Mouse (Mus musculus) kidney, postnatal 25 days (tissue): ENCODE results near the gene Adgrd1.
"Not testable (repeated sequence)": the region's sequence is repeated elsewhere in the genome, so short reads cannot be mapped to it uniquely, and the experiment has no call there.

ENCODE experiments used
- DNase-seq, 2 experiments: peaks; one replicate each; pipeline ENCODE4 v3.0.0; 2021; ENCODE audit warnings: mixed read lengths in 2 of 2

Adgrd1 gene

DNA sequence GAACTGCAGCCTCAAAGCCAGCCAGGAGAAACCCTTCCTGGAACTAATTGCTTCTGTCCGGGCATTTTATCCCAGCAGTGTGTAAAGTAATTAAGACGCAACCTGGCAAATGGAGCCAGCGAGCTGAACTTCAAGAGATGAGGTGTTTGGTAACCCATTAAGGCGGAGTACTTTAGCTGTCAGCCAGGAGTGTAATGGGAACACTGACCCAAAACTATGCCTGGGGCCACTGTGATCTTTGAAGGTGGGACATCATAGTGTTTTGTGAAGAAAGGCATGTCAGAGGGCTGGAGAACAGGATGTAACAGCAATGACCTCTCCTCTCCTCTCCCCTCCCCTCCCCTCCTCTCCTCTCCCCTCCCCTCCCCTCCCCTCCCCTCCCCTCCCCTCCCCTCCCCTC is 7.5 kb downstream of the Adgrd1 start:
- no peak for DNase-seq

DNA sequence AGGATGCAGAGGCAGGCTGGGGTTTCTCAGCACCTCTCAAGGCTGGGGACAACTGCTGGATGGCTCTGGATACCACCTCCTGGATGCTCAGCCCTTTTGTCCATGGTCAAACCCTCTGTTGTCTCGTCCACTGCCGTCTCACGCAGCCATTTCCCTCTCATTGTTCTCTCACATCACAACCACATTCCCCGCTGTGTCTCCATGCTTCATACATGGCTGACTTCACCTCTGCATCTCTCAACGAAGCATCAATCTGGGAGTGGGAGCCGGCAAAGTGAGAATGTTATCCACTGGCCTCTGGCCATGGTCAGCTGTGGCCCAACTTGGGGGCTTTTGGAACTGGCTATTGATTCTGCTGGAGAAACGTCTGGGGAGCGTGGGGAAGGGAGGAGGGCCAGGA is 15.2 kb downstream of the Adgrd1 start:
- no peak for DNase-seq

DNA sequence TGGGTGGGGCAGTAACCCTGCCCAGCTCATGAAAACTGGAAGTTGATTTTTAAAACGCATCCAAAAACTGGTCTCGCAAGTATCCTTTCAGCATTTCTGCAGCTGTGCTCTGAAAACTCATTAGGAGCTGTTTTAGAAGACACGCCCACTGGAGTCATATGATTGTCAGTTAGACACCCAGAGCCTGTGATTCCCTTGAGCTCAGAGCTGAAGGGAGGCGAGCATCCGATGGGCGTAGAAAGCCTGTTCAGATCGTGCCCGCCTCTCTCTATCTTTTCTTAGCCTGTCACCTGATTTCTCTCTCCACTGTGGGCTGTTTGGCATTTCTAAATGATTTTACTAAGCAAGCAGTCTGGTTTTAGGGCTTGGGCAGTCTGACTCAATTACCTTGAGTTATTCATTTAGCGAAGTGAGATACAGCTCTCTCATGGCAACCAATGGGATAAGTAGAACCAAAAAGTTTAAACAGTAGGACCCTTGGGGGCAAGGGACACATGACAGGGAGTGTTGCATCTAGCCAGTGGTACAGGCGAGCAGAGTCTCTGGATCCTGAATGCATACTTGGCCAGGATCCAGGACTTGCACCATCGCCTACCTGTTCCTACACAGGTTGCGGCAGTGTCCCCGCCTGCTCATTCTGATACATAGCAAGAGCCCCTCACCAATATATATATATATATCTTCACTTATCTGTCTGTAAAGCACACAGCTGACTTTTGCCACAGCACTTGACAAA is 17.4 kb downstream of the Adgrd1 start:
- DNase-seq = no peak

DNA sequence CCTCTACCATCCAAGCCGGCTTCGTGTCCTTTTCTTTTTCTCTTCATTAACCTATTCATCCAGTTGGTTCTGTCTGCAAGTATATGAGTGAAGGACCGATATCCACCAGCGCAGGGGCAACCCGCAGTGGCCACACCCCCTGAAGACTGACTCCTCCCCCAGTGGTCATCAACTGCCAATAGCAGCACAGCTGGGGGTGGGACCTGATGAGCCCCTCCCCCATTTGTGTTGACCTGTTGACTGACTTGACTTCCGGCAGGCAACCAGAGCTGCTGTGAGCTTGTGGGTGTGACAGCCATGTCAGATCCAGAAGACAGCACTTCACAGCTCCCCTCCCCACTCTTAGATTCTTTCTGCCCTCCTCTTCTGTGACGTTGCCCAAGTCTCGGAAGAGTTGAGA is 19.7 kb downstream of the Adgrd1 start:
- no peak for DNase-seq

DNA sequence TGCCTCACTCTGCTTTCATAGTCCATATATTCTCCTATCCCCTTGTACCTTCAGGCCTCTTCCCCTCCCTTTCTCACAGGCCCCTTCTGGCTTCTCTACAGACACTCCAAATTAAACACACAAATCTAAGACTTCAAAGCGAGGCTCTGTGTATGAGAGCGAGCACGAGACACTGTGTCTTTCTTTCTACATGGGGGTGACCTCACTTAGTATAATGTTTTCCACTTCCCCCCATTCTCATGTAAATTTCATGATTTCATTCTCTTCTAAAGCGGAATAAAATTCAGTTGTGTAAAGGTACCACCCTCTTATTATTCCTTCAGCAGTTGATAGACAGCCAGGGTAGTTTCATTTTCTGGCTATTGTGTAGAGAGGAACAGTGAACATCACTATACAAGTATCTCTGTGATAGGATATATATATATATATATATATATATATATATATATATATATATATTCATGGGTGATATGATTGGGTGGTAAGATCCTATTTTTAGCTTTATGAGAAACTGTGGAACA is 21.1 kb downstream of the Adgrd1 start:
- DNase-seq = no peak

DNA sequence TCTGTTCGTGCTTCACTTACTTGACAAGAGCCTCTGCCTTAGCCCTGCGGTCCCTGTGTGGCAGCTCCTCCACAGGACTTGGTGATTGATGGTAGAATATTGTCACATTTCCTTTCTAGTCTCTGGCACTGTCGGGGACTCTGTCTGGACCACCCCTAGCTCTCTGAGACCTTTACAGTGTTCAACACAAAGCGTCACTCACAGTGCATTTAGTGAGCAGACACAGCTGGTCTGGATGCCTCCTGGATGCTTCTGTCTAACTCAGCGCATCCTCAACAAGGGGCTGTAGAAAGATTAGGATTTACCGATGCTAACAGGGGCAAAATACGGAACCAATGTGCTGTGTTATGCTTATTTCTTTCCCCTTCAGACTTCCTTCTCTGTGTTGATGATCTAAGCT is 22.0 kb downstream of the Adgrd1 start:
- no peak for DNase-seq

DNA sequence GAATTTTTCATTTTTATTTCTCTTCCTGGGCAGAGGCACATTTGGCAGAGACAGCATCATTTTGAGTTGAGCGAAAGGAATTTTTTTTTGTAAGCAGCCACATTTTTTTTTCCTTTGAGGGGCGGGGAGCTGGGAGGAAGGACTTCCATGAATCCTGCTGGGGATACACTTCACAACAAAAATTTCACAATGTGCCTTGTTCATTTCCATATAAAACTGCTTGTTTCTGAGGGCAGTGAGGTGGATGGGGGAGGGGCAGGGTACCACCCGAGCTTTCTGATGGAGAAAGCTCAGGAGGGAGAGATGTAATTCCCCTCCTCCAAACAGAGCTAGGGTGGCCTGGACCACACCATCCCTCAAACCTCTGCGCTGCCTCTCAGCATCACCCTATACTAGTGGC is 22.6 kb downstream of the Adgrd1 start:
- DNase-seq = no peak

DNA sequence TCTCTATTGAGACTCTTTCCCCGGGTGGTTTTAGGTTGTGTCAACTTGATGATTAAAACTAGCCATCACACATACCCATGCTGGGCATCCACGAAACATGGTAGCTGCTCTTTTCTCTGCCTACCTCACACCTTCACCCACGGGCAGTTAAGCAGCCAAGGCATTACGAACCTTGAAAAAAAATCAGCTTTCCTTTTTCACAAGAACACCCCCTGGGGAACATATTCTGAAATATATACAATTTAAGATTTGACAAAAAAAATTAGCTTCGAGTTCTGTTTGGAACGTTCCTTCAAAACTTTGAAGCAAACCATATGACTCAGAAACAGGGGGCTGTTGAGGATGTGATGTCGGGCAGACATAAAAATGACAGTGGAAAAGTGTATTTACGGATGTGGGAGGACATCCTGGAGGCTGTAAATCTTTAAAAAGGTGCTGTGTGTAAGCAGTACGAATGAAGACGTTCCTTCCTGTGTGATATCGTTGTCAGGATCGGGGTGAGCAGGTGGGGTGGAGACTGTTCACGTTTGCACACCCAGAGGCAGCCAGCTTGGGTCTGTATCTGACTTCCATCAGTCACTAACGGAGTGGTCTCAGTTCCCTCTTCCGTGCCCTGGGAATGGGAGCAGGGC is 25.2 kb downstream of the Adgrd1 start:
- no peak for DNase-seq

DNA sequence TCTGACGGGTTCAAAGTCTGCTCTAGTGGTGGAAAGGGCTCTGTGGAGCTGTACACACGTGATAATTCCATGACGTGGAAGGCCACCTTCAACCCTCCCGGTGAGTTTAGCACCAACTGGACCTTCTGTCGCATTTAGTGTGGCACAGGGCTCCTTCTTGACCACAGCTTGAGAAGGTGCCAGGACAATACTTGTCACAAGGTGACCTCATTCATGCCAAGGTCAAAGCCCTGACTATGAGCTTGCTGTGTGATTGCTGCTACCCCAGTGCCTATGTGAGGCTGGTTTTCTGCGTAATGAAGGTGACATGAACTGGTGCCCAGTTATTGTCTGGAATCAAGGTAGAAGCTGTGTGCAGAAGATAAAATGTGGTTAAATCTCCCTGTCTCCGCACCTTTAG is 25.9 kb downstream of the Adgrd1 start:
- no peak for DNase-seq

DNA sequence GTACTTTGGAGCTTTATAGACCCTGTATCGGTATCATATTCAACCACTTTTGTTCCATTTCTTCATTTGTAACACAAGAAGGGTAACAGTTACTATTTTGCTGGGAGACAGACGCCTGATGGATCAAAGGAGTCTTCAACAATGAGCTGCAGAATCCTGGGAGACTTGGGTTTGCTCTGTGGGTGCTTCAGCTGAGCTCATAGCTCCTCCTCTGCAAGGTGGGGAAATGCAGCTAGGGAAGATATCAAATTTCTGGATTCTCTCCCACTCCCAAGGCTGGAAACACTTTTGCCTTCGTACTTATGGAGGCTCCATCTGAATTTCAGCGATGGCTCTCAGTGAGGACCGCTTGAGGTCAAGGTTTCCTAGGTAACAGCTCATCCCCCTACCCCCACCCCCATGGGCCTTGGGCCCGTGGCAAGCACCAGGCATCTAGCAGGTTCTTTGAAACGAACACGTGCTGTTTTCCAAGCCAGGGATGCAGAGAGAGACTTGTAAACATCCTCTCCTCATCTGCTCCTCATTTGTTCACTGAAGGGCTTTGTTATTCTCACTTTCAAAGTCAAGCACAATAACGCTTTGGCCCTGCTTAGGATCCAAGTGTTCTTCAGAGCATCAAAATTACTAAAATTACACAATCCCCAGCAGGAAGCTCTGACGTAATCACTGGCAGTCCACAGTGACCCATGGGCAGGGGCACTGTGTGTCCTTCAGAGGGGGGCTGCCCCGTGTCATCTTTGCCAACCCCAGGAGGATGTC is 27.7 kb downstream of the Adgrd1 start:
- no peak for DNase-seq

DNA sequence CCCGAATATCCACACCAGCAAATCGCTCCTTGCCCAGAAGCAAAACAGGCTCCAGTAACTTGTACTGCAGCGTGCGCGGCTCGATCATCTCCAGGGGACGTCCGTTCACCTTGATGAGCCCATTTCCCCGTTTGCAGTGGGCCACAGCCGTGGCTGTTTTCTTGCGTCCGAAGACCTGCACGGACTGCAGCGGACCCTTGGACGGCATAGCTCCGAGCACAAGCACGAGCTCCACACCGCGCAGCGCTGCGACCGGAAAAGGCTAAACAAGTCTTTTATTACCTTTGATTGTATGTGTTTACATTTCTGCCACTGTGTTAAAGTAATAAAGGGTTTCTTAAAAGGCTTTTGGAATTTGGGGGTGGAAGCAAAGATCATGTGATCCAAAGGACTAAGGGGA is 31.8 kb downstream of the Adgrd1 start:
- DNase-seq = not testable (repeated sequence)

DNA sequence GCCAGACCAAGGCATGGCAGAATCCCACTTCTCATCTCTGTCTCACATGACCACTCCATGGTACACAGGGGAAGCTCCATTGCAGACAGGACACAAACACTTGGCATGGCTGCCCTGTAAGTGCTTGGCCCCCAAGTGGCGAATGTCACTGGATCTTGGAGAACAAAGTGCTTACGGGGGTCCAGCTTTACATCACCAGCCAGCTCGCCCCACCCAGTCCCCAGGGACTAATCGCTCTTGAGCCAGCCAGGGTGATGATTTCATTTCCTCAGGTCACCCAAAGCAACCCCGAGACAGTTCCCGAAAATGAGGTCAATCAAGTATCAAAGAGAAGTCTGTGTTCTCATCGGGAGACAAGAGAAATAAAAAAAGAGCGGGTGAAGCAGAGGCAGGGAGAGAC is 33.8 kb downstream of the Adgrd1 start:
- no peak for DNase-seq

DNA sequence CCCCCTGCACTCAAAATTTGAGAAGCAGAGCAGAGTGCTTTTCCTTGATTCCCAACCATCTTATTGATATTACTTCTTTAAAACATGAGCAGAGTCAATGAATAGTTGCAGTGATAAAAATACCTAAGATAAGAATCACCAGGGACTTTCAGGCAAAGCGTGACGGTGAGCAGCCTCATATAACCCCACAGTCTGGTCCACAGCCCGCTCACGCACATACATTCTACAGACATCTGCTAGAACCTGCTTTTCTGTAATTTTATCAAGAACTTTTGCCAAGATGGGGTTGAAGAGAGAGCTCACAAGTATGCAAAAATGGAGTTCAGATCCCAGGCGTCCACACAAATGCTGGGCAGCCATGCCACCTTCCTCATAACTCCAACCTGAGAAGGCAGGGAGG is 40.9 kb downstream of the Adgrd1 start:
- no peak for DNase-seq

DNA sequence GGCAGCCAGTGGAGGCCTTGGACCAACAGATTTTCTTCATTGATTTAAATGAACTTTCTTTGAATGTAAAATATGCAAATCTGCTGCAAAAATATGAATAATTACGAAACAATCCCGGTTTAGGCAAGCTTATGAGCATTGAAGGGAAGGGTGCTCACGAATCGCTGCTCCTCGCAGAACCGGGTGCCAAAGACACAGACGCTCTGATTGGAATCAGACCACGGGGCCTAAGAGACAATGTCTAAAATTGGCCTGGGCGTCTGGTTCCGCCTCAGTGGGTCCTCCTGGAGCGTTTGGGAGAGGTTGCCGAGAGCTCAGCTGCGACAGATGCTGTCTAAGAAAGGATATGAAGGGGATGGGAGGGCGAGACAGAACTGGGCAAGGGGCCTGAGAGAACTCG is 42.0 kb downstream of the Adgrd1 start:
- no peak for DNase-seq

DNA sequence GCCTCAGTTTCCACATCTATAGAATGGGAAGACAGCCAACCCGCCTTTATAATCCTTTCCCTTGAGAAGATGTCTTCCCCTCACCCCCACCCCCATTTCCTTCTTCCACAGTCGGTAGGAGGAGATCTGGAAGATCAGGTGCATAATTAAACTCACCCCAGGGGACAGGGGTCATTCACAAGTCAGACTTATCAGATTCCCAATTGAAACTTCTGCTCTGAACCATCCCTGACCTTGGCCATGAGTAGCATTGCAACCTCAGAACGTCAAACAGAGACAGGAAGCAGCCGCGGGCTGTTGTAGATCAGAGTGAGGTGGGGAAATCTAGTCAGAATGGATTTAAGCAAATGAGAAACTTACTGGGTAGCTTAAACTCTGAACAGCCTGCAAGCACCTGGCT is 46.3 kb downstream of the Adgrd1 start:
- no peak for DNase-seq

DNA sequence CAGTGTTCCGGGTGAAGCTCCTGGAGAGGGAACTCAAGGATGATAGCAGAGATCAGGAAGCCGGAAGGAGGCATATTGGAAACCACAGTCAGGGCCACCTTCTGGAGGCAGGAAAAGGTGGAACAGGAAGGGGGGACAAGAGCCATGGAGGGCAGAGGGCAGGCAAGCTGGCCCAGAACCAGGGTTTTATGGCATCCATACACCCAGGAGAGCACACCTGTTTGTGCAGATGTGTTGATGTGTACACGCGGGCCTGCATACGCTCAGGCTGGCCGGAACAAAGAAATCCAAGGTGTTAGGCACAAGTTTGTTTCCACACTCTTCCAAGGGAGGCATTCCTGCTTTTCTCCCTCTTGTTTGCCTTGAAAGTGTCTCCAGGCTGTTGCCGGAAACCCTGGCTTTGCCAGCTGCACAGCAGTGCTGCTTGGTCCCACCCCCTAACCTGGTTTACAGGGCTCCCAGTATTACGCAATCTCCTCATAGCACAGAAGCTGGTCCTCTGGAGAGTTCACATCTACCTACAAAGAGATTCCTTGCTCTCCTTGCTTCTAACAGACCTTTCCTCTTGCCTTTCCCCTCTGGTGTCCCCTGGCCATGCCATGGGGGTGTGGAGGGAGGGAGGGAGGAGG is 48.9 kb downstream of the Adgrd1 start:
- DNase-seq = no peak

DNA sequence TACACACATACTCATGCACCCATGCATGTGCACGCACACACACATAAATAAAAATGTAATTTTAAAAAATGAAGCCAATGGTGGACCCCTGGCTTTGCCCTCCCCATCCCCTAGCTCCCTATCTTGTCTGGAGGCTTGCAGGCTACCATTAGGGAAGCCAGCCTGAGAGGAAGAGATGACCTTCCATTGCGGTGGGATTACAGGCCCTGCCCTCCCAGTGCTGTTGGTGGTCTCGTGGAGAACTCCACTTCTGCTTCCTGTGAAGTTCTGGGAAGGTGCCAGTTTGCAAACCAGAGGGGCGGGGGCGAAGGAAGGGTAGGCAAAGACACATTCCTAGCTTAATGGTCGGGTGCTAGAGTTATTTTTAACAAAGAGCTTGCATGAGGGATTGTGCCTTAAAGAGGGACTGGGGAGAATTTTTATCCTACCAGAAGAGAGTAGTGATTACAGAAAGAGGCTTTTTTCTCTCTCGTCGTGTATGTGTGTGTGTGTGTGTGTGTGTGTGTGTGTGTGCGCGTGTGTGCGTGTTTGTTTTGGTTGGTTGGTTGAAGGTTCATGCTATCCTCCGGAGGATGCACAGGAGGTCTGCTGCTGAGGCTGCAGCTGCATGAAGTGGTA is 50.5 kb downstream of the Adgrd1 start:
- no peak for DNase-seq

DNA sequence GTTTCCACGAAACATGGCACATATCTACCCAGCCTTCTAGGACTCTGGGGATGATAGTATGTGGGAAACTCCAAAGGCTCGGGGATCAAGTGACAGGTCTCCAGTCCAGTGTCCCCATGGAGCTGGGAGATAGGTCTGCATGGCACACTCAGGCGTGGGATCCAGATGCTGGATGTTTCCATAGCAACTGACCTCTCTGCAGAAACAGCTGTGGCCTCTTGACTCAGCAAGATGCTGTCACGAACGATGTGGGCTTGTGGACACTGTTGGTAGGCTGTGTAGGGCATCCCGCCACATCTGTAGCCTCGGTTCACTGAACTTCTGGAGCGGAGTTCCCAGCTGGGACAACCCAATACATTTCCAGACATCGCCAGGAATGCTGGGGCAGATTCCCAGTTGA is 51.9 kb downstream of the Adgrd1 start:
- DNase-seq = no peak

DNA sequence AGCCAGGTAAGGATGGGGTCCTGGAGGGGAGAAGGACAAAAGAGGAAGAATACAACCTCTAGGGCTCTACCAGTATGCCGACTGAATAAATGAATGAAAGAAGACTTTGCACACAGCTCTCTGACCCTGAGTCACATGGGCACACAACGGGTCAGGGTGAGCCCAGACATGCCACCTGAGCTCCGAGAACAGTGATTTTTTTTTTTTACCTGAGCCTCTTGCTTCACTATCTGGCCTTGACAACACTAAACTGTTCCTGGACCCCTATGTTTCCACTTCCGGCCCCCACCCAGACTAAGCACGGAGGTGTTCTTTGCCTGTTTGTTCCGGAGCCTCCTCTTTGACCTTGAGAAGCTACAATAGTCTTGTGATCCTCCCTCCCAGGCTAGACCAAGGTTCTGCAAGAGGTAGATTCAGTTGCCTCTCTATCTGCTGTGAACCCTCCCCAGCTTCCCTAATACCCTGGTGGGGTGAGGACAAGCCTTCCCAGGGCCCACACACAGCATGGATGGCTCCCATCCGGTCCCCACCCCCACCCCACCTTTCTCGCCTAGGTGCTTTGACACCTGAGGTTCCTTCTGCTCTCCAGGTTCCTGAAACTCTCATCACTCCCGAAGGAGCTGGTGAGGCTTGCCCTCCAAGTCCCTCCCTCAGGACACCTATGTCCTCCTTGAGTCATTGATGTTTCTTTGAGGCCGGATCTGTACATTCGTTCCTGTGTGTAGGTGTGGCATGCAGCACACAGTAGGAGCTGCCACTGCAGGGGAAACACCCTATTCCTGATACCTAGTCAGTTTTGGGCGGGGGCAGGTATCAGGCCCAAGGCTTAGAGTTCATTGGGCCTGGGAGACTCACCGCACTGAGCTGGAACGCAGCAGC is 58.7 kb downstream of the Adgrd1 start:
- DNase-seq = no peak

DNA sequence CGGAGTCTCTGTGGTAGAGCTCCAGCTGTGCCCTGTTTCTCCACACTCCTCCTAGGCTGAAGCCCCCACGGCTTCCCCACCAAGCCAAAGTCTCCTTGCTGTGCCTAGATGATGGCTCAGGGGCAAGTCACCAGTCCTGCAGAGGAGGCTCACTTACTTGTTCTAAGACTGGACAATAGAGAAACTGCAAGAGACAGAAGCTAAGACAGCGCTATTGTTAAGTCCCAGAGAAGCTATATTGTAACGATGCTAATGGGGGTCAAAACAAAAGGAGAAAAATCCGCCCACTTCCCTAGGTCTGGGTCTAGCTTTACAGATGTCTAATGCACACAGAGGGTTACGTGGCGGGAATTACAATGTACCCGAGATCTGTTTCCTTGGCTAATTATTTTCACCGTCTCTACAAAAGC is 59.4 kb downstream of the Adgrd1 start:
- no peak for DNase-seq

DNA sequence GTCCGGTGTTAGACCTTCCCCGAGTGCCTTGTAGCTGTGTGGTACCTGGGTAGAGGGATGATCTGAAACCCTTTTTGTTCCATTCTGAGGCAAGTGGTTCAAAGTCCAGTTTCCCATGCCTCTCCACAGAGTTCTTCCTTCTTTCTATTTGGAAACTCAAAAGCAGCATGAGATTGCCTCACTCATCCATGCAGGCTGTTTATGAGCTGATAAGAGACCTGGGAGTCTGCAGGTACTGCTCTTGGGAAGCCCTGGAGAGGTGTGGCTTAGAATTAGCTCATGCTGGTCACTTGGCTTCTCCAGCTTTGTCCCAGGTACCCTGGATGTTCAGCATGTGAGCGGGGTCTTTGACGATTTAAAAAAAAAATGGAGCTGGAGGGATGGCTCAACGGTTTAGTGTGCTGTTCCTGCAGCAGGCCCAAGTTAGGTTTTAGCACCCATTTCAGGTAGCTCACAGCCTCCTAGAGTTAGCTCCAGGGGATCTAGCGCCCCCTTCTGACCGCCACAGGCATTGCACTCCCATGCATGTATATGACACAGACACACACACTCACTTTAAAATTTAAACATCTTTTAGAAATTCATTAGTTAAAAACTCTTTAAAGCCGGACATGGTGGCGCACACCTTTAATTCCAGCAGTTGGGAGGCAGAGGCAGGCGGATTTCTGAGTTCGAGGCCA is 65.0 kb downstream of the Adgrd1 start:
- no peak for DNase-seq
